Mouse (Mus musculus) E14TG2a.4 (cell line): ENCODE measurements around the gene Nt5c.

Experiments
- CTCF ChIP-seq: conservative IDR thresholded peaks from 2 replicates; pipeline ENCODE4 v1.5.1; 2014; ENCODE audit warnings: low read length
- NANOG ChIP-seq: IDR thresholded peaks from 2 replicates; pipeline ENCODE4 v1.6.1; 2014; ENCODE audit warnings: borderline replicate concordance, low read length, mixed read lengths

GRCm38 (mm10) chr11:115502636-115503035 lies 11.0 kb upstream of the Nt5c start:
- no peak for TF ChIP-seq CTCF
- TF ChIP-seq NANOG: no peak
